Mouse (Mus musculus) embryonic facial prominence, embryonic 13.5 days (tissue): ENCODE results near the gene Fbxl12. TPM values are rescaled to one million over a fixed set of nuclear protein-coding genes. Genes with fewer than 3 reads are reported as not detected.

ENCODE experiments used
- ATAC-seq: fragments of 200-750 bp; cut with Nextera tagmentation; 2 replicates; pipeline ENCODE4 v1.8.0; 2017; ENCODE audit warnings: low read depth; ENCODE audit not compliant: insufficient number of reproducible peaks, insufficient read depth, low FRiP score, low TSS enrichment
- H3K27ac ChIP-seq: fragments of 300-500 bp; sonication (generic); 2 replicates; pipeline ENCODE4 v1.5.1; 2015; ENCODE audit warnings: moderate library complexity, mild to moderate bottlenecking, inconsistent platforms
- H3K27me3 ChIP-seq: fragments of 300-500 bp; sonication (generic); 2 replicates; pipeline ENCODE4 v1.6.1; 2015; ENCODE audit warnings: mild to moderate bottlenecking, inconsistent platforms
- H3K36me3 ChIP-seq: fragments of 300-500 bp; sonication (generic); 2 replicates; pipeline ENCODE4 v1.6.1; 2015; ENCODE audit warnings: mild to moderate bottlenecking, inconsistent platforms
- H3K4me1 ChIP-seq: fragments of 300-500 bp; sonication (generic); 2 replicates; pipeline ENCODE4 v1.6.1; 2015; ENCODE audit warnings: inconsistent platforms
- H3K4me2 ChIP-seq: fragments of 300-500 bp; sonication (generic); 2 replicates; pipeline ENCODE4 v1.6.1; 2015; ENCODE audit warnings: moderate library complexity, mild to moderate bottlenecking, inconsistent platforms
- H3K4me3 ChIP-seq: fragments of 300-500 bp; sonication (generic); 2 replicates; pipeline ENCODE4 v1.5.1; 2015; ENCODE audit warnings: mild to moderate bottlenecking, inconsistent platforms
- H3K9ac ChIP-seq: fragments of 300-500 bp; sonication (generic); 2 replicates; pipeline ENCODE4 v1.6.1; 2015; ENCODE audit warnings: mild to moderate bottlenecking, inconsistent platforms
- H3K9me3 ChIP-seq: fragments of 300-500 bp; sonication (generic); 2 replicates; pipeline ENCODE4 v1.6.1; 2016; ENCODE audit warnings: inconsistent platforms
- WGBS: fragments of 180-500 bp; shearing (Covaris S2); methylation state at CpG from one replicate; pipeline ENCODE4 v1.1.7; 2015; ENCODE audit warnings: mixed read lengths; 5-methylcytosine and 5-hydroxymethylcytosine counted together
- polyA plus RNA-seq: library from polyadenylated mRNA; unstranded; fragments of >200 nt; fragmentation: Nextera tagmentation; extraction: Ambion mirVana; gene quantifications from 2 replicates; pipeline ENCODE4 v1.2.1, GENCODE M21; 2015

The Fbxl12 gene
- polyA plus RNA-seq, 1 experiment from 2014 or later: 17.7 TPM

DNA sequence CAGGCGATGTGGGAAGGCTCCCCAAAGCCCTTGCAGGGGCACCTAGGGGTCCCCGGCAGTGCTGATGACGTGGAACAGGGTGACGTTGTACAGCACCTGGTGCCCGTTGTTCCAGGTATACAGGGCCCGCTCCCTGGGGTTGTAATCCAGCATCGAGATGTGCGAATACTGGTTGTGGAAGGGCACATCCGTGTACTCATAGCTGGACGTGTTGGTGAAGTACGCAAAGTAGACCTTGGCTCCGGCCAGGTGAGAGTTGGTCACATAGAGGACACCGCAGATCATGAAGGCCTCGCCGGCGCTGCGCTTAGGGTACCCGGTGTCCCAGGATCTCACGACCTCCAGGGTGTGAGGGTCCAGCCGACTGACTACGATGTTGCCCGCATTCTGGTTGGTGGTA lies 23.5 kb upstream of the Fbxl12 start:
- 96% methylated on average over 22 of the region's 22 CpGs for WGBS
- peaks cover 20% of the 10 kb centered on the region for H3K36me3 ChIP-seq
- H3K4me2 ChIP-seq: no peak overlapping the region
- no peak overlapping the region for H3K4me3 ChIP-seq
- no peaks in the 10 kb centered on the region for H3K9me3 ChIP-seq
- H3K27me3 ChIP-seq: no peaks in the 10 kb centered on the region
- H3K9ac ChIP-seq: no peak overlapping the region
- no peaks in the 10 kb centered on the region for H3K4me1 ChIP-seq
- ATAC-seq: no peak
- H3K27ac ChIP-seq: no peak overlapping the region

DNA sequence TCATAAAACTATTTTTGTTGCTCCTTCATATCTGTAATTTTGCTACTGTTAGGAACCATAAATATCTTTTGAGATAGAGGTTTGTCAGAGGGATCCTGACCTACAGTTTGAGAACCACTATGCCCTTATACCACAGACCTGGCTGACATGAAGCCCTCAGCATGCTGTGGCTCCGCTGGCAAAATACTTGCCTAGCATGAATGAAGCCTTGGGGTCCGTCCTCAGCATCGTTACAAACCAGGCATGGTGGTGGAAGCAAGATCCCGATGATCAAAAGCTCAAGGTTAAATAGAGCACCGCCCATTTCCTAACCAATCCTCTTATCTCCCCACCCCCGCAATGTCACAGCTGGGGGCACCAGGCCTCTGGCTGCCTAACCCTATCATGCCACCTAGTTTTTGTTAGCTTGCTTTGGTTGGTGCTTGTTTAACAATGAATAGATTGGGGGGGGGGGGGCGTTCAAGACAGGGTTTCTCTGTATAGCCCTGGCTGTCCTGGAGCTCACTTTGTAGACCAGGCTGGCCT lies 22.0 kb upstream of the Fbxl12 start:
- ATAC-seq: no peak
- H3K4me3 ChIP-seq: no peak overlapping the region
- no peak overlapping the region for H3K9ac ChIP-seq
- H3K4me2 ChIP-seq: no peak overlapping the region
- WGBS: 15% methylated on average over 7 of the region's 7 CpGs
- peaks cover 35% of the 10 kb centered on the region for H3K36me3 ChIP-seq
- H3K27ac ChIP-seq: no peak overlapping the region
- no peaks in the 10 kb centered on the region for H3K9me3 ChIP-seq
- no peaks in the 10 kb centered on the region for H3K4me1 ChIP-seq
- no peaks in the 10 kb centered on the region for H3K27me3 ChIP-seq

DNA sequence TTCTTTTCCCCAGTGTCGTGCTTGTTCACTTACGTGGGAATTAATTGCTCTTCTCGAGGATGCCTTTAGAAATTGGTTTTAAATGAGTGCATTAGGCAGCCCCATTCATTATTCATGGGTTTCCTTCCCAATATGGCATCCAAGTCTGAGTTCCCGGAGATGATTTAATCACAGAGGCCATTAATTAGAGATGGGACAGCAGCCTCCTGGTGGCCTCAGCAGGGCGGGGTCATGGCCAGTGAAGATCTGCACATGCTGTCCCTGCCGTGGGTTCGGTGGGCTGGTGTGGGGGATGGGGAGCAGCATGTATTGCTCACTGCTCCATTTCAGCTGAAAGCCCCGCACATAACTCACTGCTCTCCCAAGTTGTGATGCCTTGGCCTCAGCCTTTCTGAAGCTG lies 21.4 kb upstream of the Fbxl12 start:
- Histone ChIP-seq H3K9ac (no peak overlapping the region), H3K9me3 (no peaks in the 10 kb centered on the region), H3K4me3 (no peak overlapping the region), H3K4me1 (no peaks in the 10 kb centered on the region), H3K27ac (no peak overlapping the region), H3K36me3 (peaks cover 41% of the 10 kb centered on the region), H3K27me3 (no peaks in the 10 kb centered on the region), H3K4me2 (no peak overlapping the region)
- ATAC-seq: no peak
- 42% methylated on average over 8 of the region's 8 CpGs for WGBS

- WGBS: 84% methylated on average over 5 of the region's 5 CpGs
- Histone ChIP-seq H3K4me3 (no peak overlapping the region), H3K9me3 (no peaks in the 10 kb centered on the region), H3K9ac (no peak overlapping the region), H3K4me2 (no peak overlapping the region), H3K27ac (no peak overlapping the region), H3K36me3 (peaks cover 49% of the 10 kb centered on the region), H3K27me3 (no peaks in the 10 kb centered on the region), H3K4me1 (no peaks in the 10 kb centered on the region)
- ATAC-seq: no peak
Observed at GRCm38 (mm10) chr9:20664982-20665637, 20.5 kb upstream of the Fbxl12 start.

DNA sequence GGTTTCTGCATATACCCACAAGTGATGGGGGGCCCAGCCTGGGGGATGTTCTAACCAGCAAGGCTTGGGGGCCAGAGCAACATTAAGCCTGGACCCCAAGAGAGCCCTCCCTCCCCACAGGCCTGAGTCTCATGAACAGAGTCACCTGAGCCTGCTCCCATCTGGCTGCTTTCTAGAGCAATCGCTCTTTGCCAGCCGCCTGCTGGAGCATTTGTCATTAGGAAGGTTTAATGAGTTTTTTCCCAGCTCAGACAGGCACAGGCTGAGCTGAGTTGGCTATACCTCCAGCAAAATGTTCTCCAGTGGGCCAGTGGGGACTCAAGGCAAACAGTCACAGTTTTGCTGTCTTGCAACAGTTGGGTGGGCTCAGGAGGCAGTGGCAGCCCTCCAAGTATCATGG lies 19.8 kb upstream of the Fbxl12 start:
- H3K4me3 ChIP-seq: no peak overlapping the region
- WGBS: 85% methylated on average over 2 of the region's 2 CpGs
- H3K36me3 ChIP-seq: peaks cover 57% of the 10 kb centered on the region
- H3K27me3 ChIP-seq: no peaks in the 10 kb centered on the region
- H3K27ac ChIP-seq: no peak overlapping the region
- H3K4me2 ChIP-seq: no peak overlapping the region
- no peak overlapping the region for H3K9ac ChIP-seq
- H3K9me3 ChIP-seq: no peaks in the 10 kb centered on the region
- ATAC-seq: no peak
- H3K4me1 ChIP-seq: no peaks in the 10 kb centered on the region

DNA sequence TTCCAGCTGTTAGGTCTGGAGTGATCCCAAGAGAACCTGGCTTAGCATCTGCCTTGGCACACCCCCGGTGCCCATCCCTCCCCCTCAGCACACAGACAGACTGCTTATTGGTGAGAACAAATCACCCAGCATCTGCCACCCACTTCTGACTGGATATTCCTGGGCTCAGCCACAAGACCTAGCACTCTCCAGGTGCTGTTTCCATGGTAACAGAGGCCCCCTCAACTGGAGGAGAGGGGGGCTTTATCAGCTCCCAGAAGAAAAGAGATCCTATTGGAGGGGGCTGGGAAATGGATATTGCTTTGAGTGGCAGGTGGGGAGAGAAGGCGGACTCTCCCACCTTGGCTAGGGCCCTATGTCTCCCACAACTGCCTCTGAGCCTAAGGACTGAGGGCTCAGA lies 19.4 kb upstream of the Fbxl12 start:
- Histone ChIP-seq H3K9ac (no peak overlapping the region), H3K36me3 (peaks cover 61% of the 10 kb centered on the region), H3K27me3 (no peaks in the 10 kb centered on the region), H3K9me3 (no peaks in the 10 kb centered on the region), H3K4me2 (no peak overlapping the region), H3K27ac (no peak overlapping the region), H3K4me3 (no peak overlapping the region), H3K4me1 (no peaks in the 10 kb centered on the region)
- 84% methylated on average over 2 of the region's 2 CpGs for WGBS
- no peak for ATAC-seq

DNA sequence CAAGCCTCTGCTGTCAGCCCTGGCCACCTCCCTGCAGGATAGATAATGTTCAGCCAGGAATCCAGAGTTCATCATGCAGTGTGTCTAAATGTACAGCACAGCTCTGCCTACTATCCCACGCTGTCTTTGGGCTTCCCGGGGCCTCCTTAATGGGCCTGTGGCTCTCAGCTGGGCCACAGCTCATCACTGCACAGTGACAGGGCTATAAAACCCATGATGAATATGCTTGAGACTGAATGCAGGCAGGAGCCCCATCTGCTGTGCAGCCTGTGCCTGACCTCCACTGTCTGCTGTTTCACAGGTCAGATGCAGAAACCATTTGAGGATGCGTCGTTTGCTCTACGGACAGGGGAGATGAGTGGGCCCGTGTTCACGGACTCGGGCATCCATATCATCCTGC lies 18.3 kb upstream of the Fbxl12 start:
- H3K27me3 ChIP-seq: no peaks in the 10 kb centered on the region
- no peak overlapping the region for H3K9ac ChIP-seq
- ATAC-seq: no peak
- no peak overlapping the region for H3K4me3 ChIP-seq
- H3K4me2 ChIP-seq: no peak overlapping the region
- no peaks in the 10 kb centered on the region for H3K4me1 ChIP-seq
- no peak overlapping the region for H3K27ac ChIP-seq
- H3K9me3 ChIP-seq: no peaks in the 10 kb centered on the region
- WGBS: 96% methylated on average over 8 of the region's 8 CpGs
- peaks cover 72% of the 10 kb centered on the region for H3K36me3 ChIP-seq

- H3K9me3 ChIP-seq: no peaks in the 10 kb centered on the region
- no peak overlapping the region for H3K4me3 ChIP-seq
- no peaks in the 10 kb centered on the region for H3K4me1 ChIP-seq
- no peak overlapping the region for H3K4me2 ChIP-seq
- 55% methylated on average over 3 of the region's 3 CpGs for WGBS
- no peak overlapping the region for H3K27ac ChIP-seq
- no peaks in the 10 kb centered on the region for H3K27me3 ChIP-seq
- no peak for ATAC-seq
- peaks cover 77% of the 10 kb centered on the region for H3K36me3 ChIP-seq
- H3K9ac ChIP-seq: no peak overlapping the region
Observed at GRCm38 (mm10) chr9:20662325-20662724, 17.8 kb upstream of the Fbxl12 start.

DNA sequence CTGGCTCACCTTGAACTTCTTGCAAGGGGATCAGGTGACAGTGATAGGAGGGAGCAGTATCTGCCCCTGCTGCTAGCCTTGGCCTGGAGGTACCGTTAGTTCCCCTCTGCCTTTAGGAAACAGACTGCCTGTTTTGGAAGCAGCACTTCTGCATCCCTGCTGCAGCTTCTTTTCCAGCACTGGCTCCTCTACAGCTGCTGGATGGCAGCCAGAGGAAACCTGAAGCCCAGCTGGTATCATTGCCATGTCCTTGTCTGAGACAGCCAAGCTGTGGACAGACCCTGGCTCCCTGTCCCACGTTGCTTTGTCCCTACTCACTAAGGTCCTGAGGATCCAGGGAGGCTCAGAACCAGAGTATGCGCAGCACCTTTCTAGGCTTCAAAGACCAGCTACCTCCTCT lies 13.0 kb upstream of the Fbxl12 start:
- ATAC-seq: no peak

GRCm38 (mm10) chr9:20653859-20654258 lies 9.3 kb upstream of the Fbxl12 start:
- Histone ChIP-seq H3K9me3 (no peaks in the 10 kb centered on the region), H3K27ac (no peak overlapping the region), H3K36me3 (peaks cover 61% of the 10 kb centered on the region), H3K9ac (no peak overlapping the region), H3K4me3 (0 out of 2 replicates have a peak overlapping the region, but pooled peaks have one; percentile 97), H3K4me2 (peak overlapping the region; percentile 76; the same call in 1 of the 2 replicates), H3K4me1 (peaks cover 28% of the 10 kb centered on the region), H3K27me3 (no peaks in the 10 kb centered on the region)
- ATAC-seq: no peak
- 95% methylated on average over 3 of the region's 3 CpGs for WGBS

More for the DNA sequence above, 13.0 kb upstream of the Fbxl12 start:
- H3K4me2 ChIP-seq: no peak overlapping the region
- no peak overlapping the region for H3K27ac ChIP-seq
- no peaks in the 10 kb centered on the region for H3K27me3 ChIP-seq
- peaks cover 22% of the 10 kb centered on the region for H3K4me1 ChIP-seq
- H3K4me3 ChIP-seq: no peak overlapping the region
- H3K9ac ChIP-seq: no peak overlapping the region
- H3K36me3 ChIP-seq: peaks cover 92% of the 10 kb centered on the region
- H3K9me3 ChIP-seq: no peaks in the 10 kb centered on the region
- 92% methylated on average over 3 of the region's 3 CpGs for WGBS

DNA sequence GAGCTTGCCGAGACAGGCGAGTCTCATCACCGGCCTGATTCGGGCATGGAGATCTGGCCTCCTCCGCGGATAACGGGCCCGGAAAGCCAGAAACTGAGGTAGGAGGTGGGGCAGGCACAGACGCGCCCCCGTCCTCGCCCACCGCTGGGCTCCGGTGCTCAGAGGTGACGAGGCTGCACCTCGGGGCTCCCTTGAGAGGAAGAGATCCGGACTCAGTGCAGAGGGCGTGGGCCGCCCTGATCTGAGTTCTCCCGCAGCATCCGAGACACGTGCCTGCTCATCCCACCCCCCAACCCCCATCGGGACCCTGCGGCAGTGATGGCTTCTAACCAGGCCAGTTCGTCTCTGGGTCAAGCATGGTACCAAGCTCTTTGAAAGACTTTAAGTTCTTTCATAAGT lies 7.7 kb upstream of the Fbxl12 start:
- no peaks in the 10 kb centered on the region for H3K9me3 ChIP-seq
- peaks cover 28% of the 10 kb centered on the region for H3K4me1 ChIP-seq
- H3K27me3 ChIP-seq: no peaks in the 10 kb centered on the region
- peak overlapping the region; percentile 97 for H3K4me3 ChIP-seq
- H3K4me2 ChIP-seq: peak overlapping the region; percentile 76
- ATAC-seq: 0 out of 2 replicates have a peak, but pooled peaks have one; percentile 21
- WGBS: under 1% methylated on average over 25 of the region's 25 CpGs
- H3K9ac ChIP-seq: peak overlapping the region; percentile 91
- peaks cover 60% of the 10 kb centered on the region for H3K36me3 ChIP-seq
- H3K27ac ChIP-seq: no peak overlapping the region

GRCm38 (mm10) chr9:20651602-20652259 lies 7.2 kb upstream of the Fbxl12 start, which contains the start of gene Pin1:
Gene Pin1, plus strand, starts transcription at chr9:20652095.
- H3K9ac ChIP-seq: peak within 1 kb of the TSS; percentile 91
- peak; percentile 99 for ATAC-seq
- WGBS: under 1% methylated on average over 45 of the region's 45 CpGs
- H3K4me1 ChIP-seq: peaks cover 28% of the 10 kb centered on the region
- no peaks in the 10 kb centered on the region for H3K9me3 ChIP-seq
- H3K4me3 ChIP-seq: peak within 1 kb of the TSS; percentile 97
- peak within 1 kb of the TSS; percentile 76 for H3K4me2 ChIP-seq
- peaks cover 59% of the 10 kb centered on the region for H3K36me3 ChIP-seq
- no peaks in the 10 kb centered on the region for H3K27me3 ChIP-seq
- H3K27ac ChIP-seq: peak within 1 kb of the TSS; percentile 36; the same call in 1 of the 2 replicates
